Mouse (Mus musculus): ENCODE measurements at regions not wholly inside any gene's neighbourhood (a gene's known extent, or its start where the extent isn't known, plus 50 kb on each side); places are given as distances from the start of the nearest gene placed in this dataset.

DNA sequence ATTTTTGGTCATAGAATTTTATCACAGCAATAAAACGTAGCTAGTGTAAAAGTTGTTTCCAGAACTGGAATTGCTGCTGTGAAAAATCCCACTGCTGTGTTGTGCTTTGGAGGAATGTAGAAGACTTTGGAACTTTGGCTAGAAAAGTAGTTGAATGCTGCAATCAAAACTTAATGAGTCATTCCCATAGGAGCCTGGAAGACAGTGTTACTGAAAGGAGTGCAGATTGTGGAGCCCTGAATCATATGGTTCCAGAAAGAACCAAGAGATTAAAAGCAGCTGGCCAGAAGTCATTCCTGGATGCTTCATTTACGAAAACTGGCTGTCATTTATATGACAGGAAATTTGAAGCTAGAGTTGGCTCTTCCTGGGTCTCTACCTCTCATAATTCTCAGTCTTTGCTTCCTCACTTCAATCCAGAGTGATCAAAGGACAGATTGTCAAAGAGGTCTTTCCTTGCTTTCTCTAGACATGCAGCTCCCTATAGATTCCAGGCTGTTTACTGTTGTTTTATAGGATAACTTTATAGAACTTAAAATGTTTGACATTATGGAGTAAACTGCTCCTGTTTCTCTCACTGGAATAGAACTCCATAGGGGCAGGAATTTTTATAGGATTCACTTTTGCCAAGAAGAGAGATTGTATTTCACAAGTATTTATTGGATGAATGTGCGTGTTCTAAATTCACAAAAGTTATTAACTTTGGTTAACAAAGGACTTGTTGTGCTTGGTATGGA lies 504.2 kb downstream of the Cypt12 start:
- in situ Hi-C loops (cut with MboI; ENCODE audit: low pct_ligation_motif_present, low pct_unique_long_range_greater_than_20kb, low sequenced_read_pairs), result no loop called here
- no peak for DNase-seq (ENCODE audit: extremely low read depth)
- dilution Hi-C loops (cut with MboI; ENCODE audit: extremely low pct_ligation_motif_present, extremely low pct_unique_long_range_greater_than_20kb, low sequenced_read_pairs), result no loop called here
- H3K4me3 ChIP-seq (replicated peaks in 1 of 3; ENCODE audit: low read depth in 2 of 3, low read length in 2 of 3, poor library complexity in 1 of 3), result no peak overlapping the region
- TF ChIP-seq GABPA (IDR thresholded peaks at IDR 0.05; ENCODE audit: insufficient replicate concordance, low read depth, low read length) (no peak), EP300 (IDR thresholded peaks at IDR 0.05; ENCODE audit: low read length) (no peak), MAZ (IDR thresholded peaks at IDR 0.05; ENCODE audit: low read depth, low read length) (no peak), ZMIZ1 (IDR thresholded peaks at IDR 0.05; ENCODE audit: low read depth, low read length) (no peak), TBP (conservative IDR thresholded peaks at IDR 0.05; ENCODE audit: low read depth, low read length) (no peak), E2F4 (IDR thresholded peaks at IDR 0.05; ENCODE audit: insufficient replicate concordance, low read depth, low read length) (no peak), ELF1 (IDR thresholded peaks at IDR 0.05; ENCODE audit: low read depth, low read length) (no peak), RAD21 (IDR thresholded peaks at IDR 0.05; ENCODE audit: low read depth, low read length) (no peak), IRF4 (IDR thresholded peaks at IDR 0.05; ENCODE audit: low read depth, low read length) (no peak), PAX5 (IDR thresholded peaks at IDR 0.05; ENCODE audit: low read length) (no peak), SMC3 (IDR thresholded peaks at IDR 0.05; ENCODE audit: low read depth, low read length) (no peak), ETS1 (conservative IDR thresholded peaks at IDR 0.05; ENCODE audit: low read depth, low read length) (no peak)
- H3K9me3 ChIP-seq (replicated peaks; ENCODE audit: low read length), result peaks cover 7% of the 10 kb centered on the region
- no peaks in the 10 kb centered on the region for H3K4me1 ChIP-seq (ENCODE audit: control insufficient read depth in 1 of 2, insufficient read depth in 2 of 2)
- no peak overlapping the region for H3K9ac ChIP-seq (ENCODE audit: insufficient read depth, low read depth)
- H3K27ac ChIP-seq (ENCODE audit: insufficient read depth, low read depth), result no peak overlapping the region
- H3K27me3 ChIP-seq (replicated peaks), result no peaks in the 10 kb centered on the region
- no peaks in the 10 kb centered on the region for H3K79me2 ChIP-seq (replicated peaks; ENCODE audit: control insufficient read depth, extremely low read depth, insufficient read depth, poor library complexity, severe bottlenecking)
- H3K36me3 ChIP-seq (replicated peaks in 1 of 2; ENCODE audit: control insufficient read depth in 1 of 2, insufficient read depth in 1 of 2, low read length in 1 of 2), result no peaks in the 10 kb centered on the region
- H3K4me2 ChIP-seq (ENCODE audit: insufficient read depth, low read depth, poor library complexity, severe bottlenecking), result no peak overlapping the region

DNA sequence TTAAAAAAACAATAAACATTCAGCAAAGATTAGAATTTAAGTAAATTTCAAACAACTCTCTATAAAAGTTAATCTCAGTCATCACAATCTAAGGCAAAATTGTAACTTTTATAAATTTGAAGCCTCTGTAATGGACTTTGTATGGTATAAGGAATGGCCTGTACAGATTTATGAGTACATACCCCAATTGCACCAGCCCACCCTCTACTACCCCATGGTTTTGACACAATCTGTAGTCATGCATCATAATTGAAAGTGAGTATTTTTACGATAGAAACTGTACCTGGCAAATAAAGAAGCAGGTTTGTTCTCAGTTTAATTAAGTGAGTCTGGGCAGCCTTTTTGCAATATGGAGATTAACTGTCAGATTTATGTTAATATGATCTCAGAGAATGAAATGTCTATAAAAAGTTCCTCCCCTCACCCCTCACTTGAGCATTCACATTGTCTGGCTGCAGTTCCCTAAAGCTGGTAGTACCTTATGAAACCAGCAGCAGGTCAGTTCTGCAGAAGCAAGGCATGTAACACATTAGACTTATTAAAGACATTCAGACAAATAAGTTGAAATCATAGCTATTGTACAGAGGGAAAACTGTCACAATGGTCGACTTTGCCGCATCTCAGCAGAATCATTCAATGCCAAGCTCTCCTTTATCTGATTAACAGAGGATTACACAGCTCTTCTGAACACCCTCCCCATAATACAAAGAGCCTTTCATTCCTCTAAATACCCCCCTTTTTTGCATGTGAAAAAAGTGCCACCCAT lies 505.2 kb downstream of the Cypt12 start:
- H3K4me1 ChIP-seq (ENCODE audit: control insufficient read depth in 1 of 2, insufficient read depth in 2 of 2), result no peaks in the 10 kb centered on the region
- in situ Hi-C loops (cut with MboI; ENCODE audit: low pct_ligation_motif_present, low pct_unique_long_range_greater_than_20kb, low sequenced_read_pairs), result no loop called here
- TF ChIP-seq NRF1 (IDR thresholded peaks at IDR 0.05; ENCODE audit: low read depth, low read length), result no peak
- no peak for TF ChIP-seq RCOR1 (conservative IDR thresholded peaks at IDR 0.05; ENCODE audit: low read depth, low read length)
- no peak for TF ChIP-seq UBTF (IDR thresholded peaks at IDR 0.05; ENCODE audit: low read depth, low read length)
- TF ChIP-seq NELFE (IDR thresholded peaks at IDR 0.05; ENCODE audit: low read depth, low read length), result no peak
- no peak for TF ChIP-seq CHD2 (IDR thresholded peaks at IDR 0.05; ENCODE audit: low read length)
- H3K27me3 ChIP-seq (replicated peaks), result no peaks in the 10 kb centered on the region
- no peaks in the 10 kb centered on the region for H3K79me2 ChIP-seq (replicated peaks; ENCODE audit: control insufficient read depth, extremely low read depth, insufficient read depth, poor library complexity, severe bottlenecking)
- dilution Hi-C loops (cut with MboI; ENCODE audit: extremely low pct_ligation_motif_present, extremely low pct_unique_long_range_greater_than_20kb, low sequenced_read_pairs), result no loop called here
- DNase-seq (ENCODE audit: extremely low read depth), result no peak
- H3K4me2 ChIP-seq (ENCODE audit: insufficient read depth, low read depth, poor library complexity, severe bottlenecking), result no peak overlapping the region
- no peak overlapping the region for H3K27ac ChIP-seq (ENCODE audit: insufficient read depth, low read depth)
- H3K9ac ChIP-seq (ENCODE audit: insufficient read depth, low read depth), result no peak overlapping the region
- no peaks in the 10 kb centered on the region for H3K36me3 ChIP-seq (replicated peaks in 1 of 2; ENCODE audit: control insufficient read depth in 1 of 2, insufficient read depth in 1 of 2, low read length in 1 of 2)
- H3K4me3 ChIP-seq (replicated peaks in 1 of 3; ENCODE audit: low read depth in 2 of 3, low read length in 2 of 3, poor library complexity in 1 of 3), result no peak overlapping the region
- H3K9me3 ChIP-seq (replicated peaks; ENCODE audit: low read length), result peaks cover 7% of the 10 kb centered on the region

Measured in CH12.LX (cell line).